Mouse (Mus musculus) c-Kit-positive CD71-negative TER-119-negative erythroid progenitor cells, embryonic 14.5 days (primary cell): ENCODE data around the gene Khdrbs1.
"Not testable (repeated sequence)": the region's sequence is repeated elsewhere in the genome, so short reads cannot be mapped to it uniquely, and the experiment has no call there.

ENCODE experiments used
- DNase-seq: peaks from one replicate; pipeline ENCODE4 v3.0.0-alpha.2; 2013; ENCODE audit warnings: low read depth

Gene Khdrbs1

DNA sequence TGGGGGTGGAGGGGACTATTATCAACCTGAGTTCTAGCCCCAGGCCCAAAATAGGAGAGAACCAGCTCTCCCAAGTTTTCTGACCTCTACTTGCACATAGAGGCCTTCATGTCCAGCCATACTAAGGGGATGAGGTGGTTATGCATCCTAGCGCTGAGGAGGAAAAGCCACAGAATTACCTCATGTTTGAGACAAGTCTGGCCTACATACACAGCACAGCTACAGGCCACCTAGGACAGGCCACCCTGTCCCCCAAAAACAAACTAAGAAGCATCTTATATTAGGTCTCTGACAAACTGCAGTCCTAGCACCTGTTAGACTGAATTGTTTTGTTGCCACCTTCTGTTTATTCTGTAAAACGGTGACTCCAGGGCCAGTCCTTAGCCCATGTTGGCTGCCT lies 1.4 kb upstream of the Khdrbs1 start:
- no peak for DNase-seq

DNA sequence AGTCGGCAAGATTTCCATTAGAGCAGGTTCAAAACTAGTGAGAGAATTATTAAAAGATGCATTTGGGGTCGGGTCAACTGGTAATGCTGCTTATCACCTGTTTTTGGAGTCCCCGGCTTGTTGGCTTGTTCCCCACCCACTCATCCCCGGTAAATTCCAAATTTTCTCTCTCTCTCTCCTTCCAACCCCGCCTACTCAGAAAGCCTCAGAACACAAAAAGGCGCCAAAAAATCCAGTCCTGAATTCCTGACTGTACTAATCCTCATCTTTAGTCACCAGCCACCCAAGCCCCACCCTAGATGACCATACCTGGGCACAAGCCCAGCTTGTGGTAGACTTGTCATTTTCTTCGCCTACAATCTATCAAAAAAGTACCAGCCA lies 897 bp upstream of the Khdrbs1 start:
- DNase-seq: no peak

- DNase-seq: no peak
Measured at GRCm38 (mm10) chr4:129741974-129742231, 200 bp downstream of the Khdrbs1 start.

DNA sequence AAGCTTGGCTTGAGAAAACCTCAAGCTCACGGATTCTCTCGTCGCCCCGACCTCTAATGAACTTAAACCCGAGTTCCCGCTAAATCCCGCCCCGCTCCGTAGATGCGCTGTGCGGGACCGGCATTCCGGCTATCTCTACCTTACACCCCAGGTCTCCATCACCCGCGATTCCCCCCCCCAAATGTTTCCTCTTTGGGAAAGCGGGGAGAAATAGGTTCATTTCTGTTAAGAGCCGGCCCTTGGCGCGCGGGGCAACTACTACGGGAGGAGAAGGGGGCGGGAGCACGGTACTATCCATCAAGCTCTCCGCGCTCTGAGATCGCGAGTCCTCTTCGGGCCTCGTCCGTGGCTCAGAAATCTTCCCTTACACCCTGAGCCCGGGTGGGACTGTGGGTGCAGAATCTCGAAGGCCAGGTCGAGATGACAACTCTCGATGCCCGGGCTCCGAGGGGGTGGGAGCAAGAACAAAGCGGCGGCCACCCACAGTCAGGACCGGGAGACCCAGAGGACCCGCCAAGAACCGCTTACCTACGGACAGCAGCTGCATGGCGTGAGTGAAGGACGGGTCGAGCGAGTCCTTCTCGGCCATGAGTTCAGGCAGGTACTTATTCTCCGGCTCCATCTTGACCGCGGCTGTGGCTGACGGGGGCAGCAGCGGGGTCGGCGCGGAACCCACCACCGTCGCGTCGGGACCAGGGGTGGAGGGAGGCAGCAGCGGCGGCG lies 691 bp downstream of the Khdrbs1 start:
- DNase-seq: no peak

GRCm38 (mm10) chr4:129739111-129739645 lies 2.9 kb downstream of the Khdrbs1 start:
- no peak for DNase-seq

DNA sequence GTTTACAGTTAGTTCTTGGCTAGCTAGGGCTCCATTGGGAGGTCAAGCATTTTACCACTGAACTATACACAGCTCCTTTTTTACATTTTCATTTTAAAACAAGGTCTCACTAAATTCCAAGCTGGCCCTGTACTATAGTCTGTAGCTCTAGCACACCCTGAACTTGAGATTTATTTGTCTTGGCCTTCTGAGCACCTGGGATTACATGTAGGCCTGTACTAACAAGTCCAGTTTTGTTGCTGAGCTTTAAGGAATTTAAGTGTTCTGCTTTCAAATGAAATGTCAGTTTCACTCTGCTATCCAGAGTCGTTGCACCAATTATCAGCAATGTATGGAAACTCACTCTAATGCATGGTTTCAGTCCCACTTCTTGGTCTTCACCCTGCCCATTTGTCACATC lies 5.9 kb downstream of the Khdrbs1 start:
- DNase-seq: no peak

DNA sequence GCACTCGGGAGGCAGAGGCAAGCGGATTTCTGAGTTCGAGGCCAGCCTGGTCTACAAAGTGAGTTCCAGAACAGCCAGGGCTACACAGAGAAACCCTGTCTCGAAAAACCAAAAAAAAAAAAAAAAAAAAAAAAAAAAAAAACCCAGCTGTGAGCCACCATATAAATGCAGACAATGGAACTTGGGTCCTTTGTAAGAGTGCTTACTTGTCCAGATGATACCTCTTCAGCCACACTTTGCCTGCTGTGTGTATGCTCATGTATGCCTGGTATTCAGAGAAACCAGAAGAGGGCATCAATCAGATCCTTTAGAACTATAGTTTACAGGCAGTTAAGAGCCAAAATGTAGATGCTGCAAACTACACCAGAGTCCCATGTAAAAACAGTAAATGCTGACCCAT lies 6.6 kb downstream of the Khdrbs1 start:
- DNase-seq: not testable (repeated sequence)

GRCm38 (mm10) chr4:129731423-129731822 lies 10.7 kb downstream of the Khdrbs1 start:
- DNase-seq: no peak

- DNase-seq: no peak
Measured at GRCm38 (mm10) chr4:129716310-129716709, 25.8 kb downstream of the Khdrbs1 start.

- no peak for DNase-seq
Measured at GRCm38 (mm10) chr4:129709486-129710129, 32.5 kb downstream of the Khdrbs1 start.

GRCm38 (mm10) chr4:129706750-129707149 lies 35.4 kb downstream of the Khdrbs1 start:
- no peak for DNase-seq

DNA sequence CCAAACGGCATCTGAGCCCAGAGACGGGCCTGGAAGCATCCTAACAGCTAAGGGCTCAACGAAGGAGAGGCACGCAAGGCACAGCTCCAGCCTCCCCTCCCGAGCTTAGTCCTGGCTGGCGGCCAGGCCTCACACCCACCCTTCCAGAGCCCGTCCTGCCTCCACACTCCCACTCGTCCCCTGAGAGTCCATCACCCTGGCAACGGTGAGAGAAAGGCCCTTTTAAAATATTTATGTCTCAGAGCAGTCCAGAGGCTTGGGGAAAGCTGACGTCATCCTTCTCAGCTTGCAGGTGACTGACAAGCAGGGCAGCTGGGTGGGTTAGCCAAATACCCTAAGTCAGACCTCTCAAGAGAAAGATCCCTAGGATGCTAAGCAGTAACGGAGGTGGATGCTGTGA lies 39.6 kb downstream of the Khdrbs1 start:
- DNase-seq: no peak

DNA sequence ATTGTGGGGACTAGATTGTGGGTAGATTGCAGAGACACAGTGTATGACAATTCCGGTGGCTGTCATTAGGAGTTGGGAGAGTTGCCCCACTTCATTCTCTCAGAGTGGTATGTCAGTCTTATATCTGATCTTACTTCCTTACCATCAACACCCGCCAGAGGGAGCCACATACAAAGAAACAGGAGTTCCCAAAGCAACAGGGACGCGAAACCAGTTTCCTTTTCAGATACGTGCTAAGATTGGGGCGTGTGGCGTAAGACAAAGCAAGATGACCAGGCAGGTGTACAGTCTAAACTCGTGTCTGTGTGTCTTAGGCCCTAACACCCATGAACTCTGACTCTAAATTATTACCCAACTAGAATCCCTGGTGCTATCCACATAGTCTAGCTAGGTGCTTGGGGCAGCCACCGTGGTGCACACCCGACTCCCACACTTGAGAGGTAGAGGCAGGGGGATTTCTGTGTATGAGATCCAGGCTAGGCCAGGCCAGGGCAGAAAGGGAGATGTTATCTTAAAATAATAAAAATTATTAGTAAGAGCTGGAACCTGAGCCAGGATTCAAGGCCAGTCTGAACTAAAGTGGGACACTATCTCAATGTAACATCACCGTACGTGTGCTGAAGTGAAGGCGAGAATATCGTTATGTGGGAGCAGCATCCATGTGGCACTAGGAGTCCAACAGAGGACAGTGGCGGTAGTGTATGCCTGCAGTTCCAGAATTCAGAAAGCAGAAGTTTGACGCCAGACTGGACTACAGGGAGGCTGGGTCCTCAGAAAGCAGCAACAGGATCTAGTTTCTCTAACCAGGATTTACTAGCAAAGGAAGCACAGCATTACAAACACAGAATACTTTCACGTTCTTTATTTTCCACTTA lies 40.4 kb downstream of the Khdrbs1 start:
- peak; percentile 93 for DNase-seq

DNA sequence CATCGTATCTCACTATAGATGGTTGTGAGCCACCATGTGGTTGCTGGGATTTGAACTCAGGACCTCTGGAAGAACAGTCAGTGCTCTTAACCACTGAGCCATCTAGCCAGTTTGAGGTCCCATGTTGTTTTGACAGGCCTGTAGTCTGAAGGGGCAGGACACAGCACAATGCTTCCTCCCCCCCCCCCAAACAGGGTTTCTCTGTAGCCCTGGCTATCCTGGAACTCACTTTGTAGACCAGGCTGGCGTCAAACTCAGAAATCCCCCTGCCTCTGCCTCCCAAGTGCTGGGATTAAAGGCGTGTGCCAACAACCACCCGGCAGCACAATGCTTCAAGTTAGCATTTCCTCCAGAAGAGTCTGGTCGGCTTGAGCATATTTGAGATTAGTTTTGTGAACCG lies 41.4 kb downstream of the Khdrbs1 start:
- DNase-seq: not testable (repeated sequence)

DNA sequence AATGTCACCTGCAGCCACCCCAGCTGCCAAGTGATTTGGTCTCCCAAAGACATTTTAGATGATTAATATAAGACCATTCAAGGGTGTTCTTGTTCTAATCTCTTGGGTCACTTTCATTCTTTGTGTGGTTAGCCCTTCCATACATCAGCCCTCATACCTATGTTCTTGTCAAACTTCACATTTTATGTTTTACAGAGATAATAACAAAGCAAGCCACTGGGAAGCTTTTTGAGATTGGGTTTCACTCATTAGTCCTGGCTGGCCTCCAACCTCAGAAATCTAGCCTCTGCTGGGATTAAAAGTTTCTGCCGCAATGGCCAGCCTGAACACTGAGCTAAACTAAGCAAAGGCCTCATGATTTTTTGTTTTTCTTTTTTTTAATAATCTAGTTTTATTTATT lies 41.9 kb downstream of the Khdrbs1 start:
- DNase-seq: no peak

DNA sequence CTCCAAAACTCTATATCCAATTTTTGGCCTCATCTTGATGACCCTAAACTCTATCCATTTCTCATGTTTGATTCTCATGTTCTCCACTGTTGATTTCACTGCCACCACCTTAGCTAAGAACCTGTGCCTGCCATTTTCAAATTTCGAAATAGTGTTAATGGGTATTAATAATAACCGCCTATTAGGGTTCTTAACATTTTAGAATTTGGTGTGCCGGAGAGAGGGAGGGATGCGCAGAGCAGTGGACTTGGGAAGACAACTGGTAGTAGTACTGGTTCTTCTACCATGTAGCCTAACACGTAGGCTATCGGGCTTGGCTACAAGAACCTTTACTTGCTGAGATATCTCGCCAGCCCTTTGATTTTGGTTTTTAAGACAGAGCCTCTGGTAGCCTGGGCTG lies 44.9 kb downstream of the Khdrbs1 start:
- DNase-seq: no peak

DNA sequence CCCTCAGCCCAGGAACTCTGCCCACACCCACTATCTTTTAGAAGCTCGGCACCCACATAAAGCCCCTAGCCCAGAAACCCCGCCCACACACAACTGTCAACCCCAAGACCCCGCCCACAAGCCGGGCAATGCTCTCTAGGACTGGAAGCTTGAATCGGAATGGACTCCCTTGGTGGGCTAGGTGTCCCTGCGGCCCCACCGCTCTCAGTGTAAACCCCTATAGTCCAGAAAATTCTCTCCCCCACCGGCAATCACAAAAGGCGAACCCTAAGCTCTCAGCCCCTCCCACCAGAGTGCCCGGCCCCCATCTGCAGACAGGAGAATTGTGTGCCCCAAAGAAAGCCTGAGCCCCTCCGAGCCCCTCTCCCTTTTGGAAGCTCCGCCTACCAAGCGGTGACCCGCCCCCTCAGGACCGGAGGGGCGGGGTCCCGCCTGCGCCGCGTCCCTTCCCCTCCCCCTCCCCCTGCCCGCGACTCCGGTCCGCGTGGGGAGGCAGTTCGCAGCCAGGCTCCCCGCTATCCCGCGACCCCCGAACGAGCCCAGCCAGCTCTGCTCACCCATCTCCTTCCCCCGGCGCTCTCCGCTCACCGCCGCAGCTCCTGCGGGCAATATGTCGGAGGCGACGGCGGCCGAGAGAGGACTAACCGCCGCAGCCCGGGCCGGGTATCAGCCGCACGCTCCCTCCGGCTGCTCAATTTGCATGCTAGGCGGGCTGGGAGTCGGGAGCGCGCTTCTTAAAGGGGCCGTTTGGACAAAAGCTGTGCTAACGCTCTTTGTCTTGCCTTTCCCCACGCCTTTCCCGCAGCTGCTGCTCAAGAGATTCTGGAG lies 45.7 kb downstream of the Khdrbs1 start, which contains the start of gene Tmem39b:
Gene Tmem39b, minus strand, starts transcription at position 681 of the 828 bp plus-strand sequence.
- DNase-seq: peak; percentile 82

- DNase-seq: no peak
Measured at GRCm38 (mm10) chr4:129695815-129696157, 46.3 kb downstream of the Khdrbs1 start.

- no peak for DNase-seq
Measured at GRCm38 (mm10) chr4:129684531-129684930, 57.6 kb downstream of the Khdrbs1 start.

DNA sequence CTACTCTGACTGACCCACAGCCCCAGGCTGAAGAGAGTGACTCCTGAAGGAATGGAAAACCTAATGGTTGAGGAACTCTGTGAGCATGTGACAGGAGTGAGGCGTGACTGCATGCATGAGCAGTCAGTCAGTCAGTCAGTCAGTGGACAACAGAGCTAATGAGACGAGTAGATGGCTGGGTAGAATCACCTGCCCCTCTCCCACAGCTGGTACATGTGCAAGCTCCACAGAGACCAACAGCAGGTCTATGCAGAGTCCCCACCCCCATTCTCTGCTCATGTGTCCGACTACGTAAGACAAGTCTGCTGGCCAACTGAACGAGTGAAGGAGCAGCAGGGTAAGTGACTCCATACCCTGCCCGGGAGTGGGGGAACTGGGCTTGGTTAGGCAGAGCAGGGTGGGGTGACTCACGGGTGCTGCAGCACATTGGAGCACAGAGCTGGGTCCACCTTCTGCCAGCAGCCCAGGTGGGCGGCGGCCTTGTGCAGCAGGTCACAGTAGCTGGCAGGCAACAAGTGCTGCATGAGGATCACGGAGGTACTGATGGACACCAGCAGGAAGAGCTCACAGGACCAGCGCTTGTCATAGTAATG lies 58.1 kb downstream of the Khdrbs1 start:
- no peak for DNase-seq

- DNase-seq: no peak
Measured at GRCm38 (mm10) chr4:129681837-129682236, 60.3 kb downstream of the Khdrbs1 start.
